Mouse (Mus musculus) layer of hippocampus, postnatal 14 days (tissue): Measurements from ENCODE around the gene Dyrk3. TPM values are rescaled to one million over a fixed set of nuclear protein-coding genes. Genes with fewer than 3 reads are reported as not detected.

Experiments
- DNase-seq, 2 experiments: peaks; one replicate each; pipeline ENCODE4 v3.0.0; 2021 to 2022; ENCODE audit warnings: low spot score in 2 of 2, mixed read lengths in 1 of 2
- total RNA-seq, 2 experiments: library from RNA; stranded (reverse); gene quantifications; 2 replicates each; pipeline ENCODE4 v1.2.3; 2021

Dyrk3 gene
- total RNA-seq, 2 experiments from 2014 or later = 13.3 to 14.2 TPM

DNA sequence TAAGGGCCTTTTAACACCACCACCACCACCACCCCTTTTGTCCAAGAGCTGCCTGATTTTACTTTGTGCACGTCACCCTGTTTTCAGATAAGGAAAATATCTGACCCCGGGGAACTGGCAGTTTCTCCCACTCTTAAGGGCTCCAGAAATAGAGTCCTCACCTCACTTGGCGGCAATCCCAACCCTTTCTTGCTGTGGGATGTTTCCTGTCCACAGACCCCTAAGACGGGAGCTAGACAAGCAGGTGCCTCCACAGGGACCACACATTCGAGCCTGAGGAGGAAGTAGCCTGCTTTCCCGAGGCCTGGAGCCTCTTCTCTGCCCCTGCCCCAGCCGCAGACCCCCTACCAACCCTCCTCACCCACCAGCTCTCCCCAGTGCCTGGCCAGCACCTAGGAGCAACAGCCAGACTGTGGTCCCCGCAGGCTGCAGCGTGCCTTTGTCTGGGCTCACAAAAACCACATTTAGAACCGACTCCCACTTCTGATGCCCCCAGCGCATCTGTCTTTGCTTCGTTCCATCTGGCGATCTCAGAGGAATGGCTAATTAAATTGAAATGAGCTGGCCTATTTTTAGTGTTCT is 21.6 kb downstream of the Dyrk3 start:
- peak; percentile 65 to 84 for DNase-seq

DNA sequence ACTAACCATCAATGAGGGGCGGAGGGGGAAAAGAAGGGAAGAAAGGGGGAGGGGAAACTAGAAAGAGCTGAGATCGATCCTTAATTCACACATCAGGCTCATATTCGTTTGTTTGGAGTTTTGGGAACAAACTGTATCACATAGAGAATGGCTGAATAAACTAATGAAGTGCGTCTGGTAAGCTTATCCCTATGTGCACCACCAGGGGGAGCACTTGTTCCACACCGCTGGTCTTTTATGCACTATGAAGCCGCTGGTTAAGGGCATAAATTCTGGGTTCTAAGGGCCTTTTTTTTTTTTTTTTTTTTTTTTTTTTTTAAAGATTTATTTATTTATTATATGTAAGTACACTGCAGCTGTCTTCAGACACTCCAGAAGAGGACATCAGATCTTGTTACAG is 22.2 kb downstream of the Dyrk3 start:
- peak; percentile 65 to 84 for DNase-seq

DNA sequence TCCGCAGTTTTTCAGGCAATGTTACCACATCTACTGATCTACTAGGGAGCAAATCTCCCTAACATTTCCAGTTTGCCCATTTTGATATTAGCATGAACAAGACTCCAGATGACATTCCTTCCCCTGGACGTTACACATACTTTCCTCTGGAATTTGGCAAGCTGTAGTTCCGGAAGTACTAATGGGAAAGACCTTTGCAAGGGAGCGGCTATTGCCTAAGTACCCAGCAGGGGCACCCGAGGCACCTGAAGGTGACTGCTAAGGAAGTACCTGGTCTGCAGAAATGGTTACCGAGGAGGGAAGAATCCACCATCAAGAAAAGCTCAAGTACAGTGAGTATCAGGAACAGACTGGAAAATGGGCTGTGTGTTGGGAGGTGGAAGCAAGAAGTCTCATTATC is 25.6 kb downstream of the Dyrk3 start:
- DNase-seq = no peak

DNA sequence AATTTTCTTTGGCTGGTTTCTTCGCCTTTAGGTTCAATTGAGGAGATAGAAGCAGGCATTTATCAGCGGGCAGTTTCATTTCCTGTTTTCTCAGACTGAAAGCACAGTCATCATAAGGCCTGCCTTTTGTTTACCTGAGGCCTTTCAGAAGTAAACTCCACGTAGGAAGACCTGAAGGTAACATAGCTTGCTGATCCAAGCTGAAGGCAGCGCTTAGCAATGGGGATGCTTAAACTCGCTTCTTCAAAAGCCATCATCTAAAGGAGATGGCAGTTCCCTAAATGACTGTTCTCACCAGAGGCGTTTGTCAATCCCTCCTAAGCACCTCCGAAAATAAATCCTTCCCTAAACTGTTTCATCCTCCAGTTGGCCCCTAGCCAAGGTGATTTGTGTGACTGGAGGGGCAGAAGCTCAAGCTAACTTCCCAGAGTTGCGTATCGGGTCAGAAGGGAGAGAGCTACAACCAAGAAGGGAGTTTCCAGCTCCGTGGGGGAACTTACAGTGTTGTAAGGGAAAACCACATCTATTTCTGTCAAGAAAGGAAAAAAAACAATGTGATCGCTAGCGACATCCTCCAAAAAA is 27.5 kb downstream of the Dyrk3 start:
- DNase-seq = no peak

DNA sequence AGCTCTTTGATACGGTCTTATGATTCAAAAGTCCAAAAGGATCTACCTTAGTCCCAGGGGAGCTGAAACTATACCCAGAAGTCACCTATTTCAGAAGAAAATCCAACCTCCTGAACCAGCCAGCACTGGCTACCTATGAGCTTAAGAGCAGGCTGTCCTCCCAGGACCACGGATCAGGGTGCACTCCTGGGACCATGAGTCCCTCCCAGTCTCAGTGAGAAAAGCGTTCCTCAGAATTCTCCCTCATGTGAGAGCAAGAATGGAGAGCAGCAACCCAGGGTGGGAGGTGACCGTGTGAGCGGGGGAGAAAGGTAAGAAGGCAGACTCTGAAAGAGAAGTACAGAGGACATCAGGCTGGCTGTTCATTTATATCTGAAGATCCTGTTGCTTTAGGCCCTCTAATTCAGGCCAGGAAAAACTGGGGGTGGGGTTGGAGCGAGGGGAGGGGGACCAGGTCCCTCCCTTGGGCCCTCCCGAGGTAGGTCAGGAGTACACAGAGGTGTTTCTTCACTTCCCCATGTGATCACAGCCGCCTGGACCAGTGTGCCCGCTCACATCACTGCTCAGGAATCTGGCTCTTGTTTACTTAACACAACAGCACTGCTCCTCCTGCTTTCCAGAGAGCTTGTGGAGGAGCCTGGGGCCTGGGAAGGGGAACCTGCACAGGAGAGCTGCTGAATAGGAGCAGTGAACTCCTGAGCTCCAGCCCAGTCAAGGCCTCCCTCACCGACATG is 30.4 kb downstream of the Dyrk3 start:
- DNase-seq = no peak

DNA sequence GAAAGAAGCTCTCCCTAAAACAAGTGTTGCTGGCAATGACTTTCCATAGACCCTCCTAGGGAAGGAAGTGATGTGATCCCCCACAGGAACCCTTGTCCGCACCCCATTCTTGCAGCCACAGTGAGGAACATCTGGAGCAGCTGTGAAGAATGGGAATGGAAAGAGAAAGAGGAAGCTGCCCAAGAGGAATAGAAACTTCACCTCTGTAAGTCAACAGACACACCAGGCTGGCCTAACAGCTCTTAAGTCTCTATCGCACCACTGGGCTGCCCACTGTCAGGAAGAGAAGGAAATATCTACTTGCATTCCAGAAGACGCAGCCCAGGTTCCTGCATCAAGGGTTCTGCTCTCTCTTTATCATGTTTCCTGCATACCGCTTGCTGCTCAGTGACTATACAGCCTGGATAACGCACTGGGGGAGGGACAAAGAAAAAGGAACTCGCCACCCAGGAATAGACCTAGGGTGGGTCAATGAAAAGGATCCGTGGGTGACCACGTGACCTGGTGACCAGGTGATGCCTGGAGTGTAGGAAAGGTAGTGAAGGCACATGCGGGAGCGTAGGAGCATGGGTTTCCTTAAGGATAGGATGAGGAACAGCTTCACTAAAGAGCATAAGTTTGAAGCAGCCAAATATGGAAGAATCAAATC is 34.2 kb downstream of the Dyrk3 start:
- no peak for DNase-seq

DNA sequence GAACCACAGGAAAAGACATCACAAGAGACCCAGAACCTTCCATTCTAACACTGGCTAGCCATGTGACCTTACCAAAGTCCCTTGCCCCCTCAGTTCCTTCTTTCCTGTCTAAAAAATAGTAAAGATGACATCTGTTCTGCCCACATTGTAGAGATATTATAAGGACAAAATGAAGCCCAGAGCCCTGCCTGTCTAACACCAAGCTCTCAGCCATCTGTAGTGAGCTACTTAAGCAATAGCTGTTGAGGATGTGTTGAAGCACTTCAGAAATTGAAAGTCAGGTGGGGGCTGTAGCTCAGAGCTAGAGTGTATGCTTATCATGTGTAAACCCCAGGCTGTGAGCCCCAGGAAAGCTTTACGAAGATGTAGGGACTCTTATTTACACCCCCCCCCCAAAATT is 37.3 kb downstream of the Dyrk3 start:
- no peak for DNase-seq

DNA sequence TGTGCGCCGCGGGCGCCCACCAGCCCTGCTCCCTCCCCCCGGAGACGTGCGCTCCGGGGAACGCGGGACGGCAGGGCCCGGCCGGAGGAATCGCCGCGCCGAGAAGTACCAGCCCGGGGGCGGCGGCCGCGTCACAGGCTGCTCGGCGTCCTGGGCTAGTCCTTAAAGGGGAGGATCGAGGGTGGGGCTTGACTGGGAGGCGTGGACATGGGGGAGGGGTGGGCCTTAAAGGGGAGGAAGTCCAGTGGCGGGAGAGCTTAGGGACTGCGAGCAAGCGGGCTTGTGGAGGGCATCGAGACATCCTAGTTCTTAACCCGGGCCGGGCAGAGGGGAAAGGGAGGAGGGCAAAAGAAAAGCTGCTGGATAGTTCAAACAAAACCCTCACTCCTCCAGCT is 40.4 kb downstream of the Dyrk3 start, which contains the start of gene Mapkapk2:
Mapkapk2 (minus strand) TSS at position 127 of the 395 bp plus-strand sequence.
- peak; percentile 79 to 91 for DNase-seq

DNA sequence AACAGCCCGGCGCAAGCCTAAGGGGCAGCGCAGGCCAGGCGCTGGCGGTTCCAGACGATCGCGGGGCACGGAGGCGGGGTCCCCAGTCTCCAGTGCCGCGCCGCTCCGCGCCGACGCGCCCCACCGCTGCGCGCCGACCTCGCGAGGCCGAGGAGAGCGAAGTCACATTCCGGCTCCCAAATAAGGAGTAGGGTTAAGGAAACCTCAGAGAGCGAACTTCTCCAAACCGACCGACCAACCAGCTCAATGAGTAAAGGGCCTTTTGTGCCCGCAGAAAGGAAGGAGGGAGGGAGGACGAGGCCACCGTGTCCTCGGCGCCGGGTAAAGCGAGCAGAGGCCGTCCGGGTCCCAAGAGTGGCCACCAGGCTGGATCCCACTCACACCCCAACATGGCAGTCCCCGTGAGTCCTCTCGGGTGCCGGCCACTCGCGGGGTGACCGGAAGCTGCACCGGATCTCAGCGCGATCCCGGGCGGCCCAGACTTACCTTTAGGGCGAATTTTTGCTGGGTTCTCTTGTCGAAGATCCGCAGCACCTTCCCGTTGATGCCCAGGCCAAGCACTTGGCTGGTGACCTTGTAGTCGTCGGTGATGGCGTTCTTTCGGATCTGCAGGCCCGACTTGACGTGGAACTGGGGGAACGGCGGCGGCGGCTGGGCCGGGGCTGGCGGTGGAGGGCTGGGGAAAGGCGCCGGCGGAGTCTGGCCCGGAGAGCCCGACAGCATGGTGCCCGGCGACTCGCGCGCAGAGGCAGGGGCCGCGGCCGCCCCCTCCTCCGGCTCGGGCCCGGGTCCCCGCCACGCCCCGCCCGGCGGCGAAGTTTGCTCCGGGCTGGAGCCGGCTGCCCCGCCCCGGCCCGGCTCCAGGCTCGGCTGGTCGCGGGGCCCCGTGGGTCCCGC is 41.1 kb downstream of the Dyrk3 start:
- peak in 1 of 2 experiments; percentile 41 for DNase-seq

DNA sequence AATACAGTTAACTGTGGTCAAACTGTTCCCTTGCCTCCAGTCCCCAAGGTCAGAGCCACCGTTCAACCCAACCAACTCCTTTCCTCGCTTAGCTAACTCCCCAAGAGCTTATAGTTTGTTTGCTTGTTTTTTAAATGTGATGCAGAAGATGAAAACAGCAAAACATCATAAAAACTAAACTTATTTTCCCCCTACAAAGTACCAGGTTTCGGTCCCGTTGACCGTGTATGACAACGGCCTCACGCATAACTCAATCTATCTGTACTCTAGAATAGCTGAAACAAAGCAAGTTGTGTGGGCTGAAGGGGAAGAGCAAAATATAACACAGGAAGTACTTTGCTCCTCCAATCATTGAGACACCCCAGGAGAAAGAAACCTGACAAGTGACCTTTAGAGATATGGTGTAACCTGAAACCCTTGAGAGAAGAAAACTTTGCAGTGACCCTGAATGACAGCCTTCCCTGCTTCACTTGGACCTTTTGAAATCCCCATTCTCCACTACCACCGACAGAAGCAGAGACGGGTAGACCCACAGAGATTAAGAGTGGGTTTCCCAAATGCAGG is 41.9 kb downstream of the Dyrk3 start:
- DNase-seq = no peak

DNA sequence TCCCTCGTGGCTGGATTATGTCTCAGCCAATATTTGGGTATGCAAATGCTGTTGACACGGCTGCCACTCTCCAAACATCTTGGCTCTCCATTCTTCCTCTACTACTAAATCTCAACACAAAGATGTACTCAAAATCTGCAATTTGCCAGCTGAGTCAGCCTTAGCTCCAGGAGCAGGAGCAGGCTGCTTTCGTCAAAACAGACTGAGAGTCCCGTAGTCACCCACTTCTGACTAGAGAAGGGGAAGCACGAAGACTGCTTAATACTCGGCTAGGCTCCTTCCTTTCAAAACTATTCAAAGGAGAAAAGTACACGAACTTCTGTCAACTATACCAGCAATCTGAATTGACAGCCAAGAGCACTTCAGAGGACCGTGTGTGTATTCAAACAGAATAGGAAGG is 42.6 kb downstream of the Dyrk3 start:
- DNase-seq = peak in 1 of 2 experiments; percentile 51

DNA sequence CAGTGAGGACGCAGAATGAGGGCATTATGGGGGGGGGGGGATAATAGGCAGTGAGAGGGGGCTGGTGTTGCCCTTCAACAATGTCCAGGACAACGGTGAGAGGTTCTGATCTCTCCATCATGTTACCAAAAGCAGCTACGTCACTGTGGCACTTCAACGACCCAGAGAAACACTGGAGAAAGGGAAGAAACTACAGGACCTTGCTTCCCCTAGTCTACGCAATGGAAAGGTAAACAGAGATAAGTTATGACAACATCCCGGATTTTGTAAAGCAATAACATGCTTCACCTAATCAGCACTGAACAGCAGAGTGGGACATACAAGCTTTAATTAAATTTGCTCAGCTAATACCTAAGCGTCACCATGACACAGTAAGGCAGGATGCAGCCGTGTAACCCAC is 44.3 kb downstream of the Dyrk3 start:
- no peak for DNase-seq

DNA sequence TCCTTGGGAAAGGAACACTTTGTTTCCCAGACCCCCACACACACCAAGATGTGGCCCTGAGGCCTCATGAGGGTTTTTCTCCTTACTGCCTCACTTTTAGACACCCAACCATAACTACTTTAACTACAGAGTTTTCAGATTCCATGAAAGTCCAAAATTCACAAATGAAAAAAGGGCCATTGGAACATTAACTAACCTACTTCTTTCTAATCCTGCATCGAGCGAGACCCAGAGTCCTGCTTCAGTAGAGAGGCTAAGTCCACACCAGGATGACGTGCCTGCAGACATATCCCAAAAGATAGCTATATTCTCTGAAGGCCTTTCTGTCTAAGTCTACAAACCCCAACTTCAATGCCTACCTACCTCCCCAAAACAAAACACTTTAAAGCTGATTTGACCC is 45.3 kb downstream of the Dyrk3 start:
- DNase-seq = no peak

DNA sequence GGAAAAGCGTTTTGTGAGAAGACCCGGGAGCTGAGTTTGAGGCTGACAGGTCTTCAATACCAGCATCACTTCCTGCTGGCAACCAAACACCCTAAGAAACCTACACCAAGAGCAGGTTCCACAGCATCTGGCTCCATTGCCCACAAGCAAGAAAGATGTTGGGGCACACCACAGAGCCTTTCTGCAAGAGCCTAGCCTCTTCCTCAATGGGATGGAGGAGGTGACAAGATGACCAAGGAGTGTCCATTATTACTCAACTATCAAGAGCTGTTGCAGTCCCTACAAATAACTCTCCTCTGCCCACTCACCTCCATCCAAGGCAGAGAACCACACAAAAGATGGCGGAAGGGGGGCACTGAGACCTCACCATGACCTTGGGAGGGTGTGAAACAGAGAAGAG is 46.0 kb downstream of the Dyrk3 start:
- DNase-seq = no peak

DNA sequence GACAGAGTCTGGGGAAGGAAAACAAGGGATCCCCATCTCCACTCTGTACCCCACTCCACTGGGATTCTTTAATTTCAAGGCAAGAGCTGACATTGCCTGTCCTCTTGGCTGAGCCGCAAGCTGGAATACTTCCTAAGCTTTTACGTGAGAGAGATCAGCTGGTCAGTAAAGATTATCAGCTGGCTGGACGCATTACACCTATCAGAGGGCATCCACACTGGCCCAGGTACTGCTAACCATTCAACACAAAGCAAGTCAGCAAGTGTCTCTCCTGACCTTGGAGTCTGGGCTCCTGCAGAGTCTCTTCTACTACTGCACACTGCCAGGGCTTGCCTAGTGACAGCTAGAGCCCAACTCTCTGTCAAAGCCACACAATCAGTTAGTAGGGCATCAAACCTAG is 46.7 kb downstream of the Dyrk3 start:
- DNase-seq = no peak

DNA sequence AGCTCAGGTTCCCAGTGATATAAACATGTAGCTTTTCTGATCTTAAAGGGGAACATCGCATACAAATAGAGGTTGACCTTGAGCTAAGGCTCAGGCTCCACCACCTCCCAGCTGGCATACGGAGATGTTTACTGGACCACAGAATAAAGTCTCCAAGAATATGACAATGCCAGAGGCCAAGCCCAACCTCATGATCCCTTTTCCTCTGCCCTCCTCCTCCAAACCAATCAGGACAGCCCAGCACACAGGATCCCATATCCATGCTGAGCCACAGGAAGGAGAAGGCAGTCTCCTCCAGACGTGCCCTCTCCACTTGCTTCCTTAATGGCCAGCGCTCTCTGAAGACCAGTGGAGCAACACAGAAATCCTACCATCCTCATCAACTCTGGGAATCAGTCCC is 47.3 kb downstream of the Dyrk3 start:
- DNase-seq = no peak

DNA sequence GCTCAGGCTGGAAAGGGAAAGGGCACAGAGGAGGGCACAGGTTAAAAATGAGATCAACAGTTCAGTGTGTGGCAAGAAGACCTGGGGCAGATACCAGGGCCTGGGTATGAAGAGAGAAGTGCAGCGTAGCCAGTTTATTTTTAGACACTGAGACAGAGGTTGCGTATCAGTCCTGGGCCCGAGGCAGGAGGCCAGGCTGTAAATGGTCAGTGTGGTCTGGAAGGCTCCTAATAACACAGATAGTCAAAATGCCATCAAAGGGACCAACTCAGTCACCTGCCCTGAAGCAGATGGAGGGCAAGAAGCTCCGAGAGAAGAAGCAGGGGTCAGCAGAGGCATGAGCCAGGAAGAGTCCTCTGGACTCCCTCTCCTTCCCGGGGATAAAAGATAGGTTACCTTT is 47.9 kb downstream of the Dyrk3 start:
- DNase-seq = no peak

DNA sequence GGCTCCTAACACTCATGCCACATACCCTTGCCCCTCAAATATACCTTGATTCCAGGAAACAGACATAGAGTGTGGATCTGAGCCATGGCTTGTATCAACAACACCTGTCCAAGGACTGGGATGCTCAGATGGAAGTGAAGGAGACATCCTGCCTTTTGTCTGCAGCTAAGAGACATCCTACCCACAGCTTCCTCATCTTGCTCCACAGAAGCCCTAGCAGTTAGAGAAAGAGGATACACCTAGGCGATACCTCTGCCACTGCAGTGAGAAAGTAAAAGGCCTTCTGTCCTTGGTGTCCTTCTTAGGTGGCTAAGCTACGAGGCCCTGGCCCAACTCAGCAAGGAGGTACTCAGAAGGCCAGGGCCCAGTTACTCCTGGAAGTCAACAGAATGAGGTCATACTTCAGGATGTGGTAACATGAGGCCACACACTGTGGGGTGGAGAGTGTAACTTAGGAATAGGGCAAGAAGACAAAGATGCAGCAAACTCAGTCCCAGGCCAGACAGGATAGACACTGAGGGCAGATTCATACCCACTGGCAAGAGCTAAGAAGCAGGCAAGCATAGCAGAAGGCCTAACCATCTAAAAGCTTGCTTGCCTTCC is 48.5 kb downstream of the Dyrk3 start:
- DNase-seq = no peak

DNA sequence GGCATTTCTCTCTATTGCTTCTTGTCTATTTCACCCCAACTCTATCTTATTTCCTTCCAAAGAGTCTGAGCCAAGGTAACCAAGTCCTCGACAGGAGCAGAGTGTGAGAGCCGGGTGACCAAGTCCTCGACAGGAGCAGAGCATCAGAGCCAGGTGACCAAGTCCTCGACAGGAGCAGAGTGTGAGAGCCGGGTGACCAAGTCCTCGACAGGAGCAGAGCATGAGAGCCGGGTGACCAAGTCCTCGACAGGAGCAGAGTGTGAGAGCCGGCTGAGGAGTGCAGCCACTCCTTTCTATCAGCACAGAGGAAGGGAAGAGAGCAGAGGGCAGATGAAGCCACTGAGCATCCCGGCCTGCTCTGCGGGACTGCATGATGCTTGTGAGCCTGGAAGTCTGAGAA is 49.6 kb downstream of the Dyrk3 start:
- no peak for DNase-seq

DNA sequence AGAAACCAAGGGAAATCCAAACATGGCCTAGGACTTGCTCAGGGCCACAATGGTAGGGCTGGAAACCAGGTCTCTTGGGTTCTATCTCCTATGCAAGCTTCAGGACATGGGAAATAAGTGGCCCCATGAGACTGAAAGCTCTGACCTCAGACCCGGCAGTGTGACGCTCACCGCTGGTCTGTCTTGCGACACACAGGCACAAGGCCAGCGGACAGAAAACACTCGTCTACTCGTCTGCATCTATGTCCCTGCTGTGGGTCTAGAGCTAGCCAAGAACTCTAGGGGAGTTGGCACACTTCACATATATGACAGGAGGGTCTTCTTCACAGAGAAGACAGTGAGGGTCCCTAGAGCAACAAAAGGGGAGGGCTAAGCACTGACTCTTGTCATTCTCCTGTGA is 51.2 kb downstream of the Dyrk3 start:
- DNase-seq = no peak
